Mouse (Mus musculus): ENCODE measurements around the gene Gsto1.

DNA sequence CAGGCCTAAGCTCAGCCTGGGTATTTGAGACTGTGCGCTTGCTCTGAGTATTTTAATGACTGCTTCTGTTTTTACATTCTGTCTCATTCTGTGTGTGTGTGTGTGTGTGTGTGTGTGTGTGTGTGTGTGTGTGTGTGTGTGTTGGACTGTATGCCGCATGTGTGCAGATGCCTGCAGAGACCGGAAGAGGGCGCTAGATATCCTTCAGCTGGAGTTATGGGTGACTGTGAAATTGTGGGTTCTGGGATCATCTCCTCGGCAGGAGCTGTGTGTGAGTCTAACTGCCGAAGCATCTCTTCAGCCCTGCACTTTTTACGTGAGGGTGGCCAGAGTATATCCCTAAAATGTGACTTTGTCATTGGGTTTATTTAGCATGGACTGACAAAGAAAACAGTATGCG lies 23.7 kb upstream of the Gsto1 start:
- TF ChIP-seq GATA1 (IDR thresholded peaks at IDR 0.05; ENCODE audit: borderline replicate concordance, low read length) (no peak), FLI1 (IDR thresholded peaks at IDR 0.05; ENCODE audit: low read length) (no peak)

All from megakaryocyte, embryonic 14.5 days (primary cell).